8 mouse cellular contexts compared by ENCODE assay signal in genomic region chr3:89730350-89731331, GRCm38 (mm10). TPM values are rescaled to one million over a fixed set of nuclear protein-coding genes. Genes with fewer than 3 reads are reported as not detected.
DNase-seq lines count a peak whose midpoint lies in the region; ATAC-seq and TF ChIP-seq lines count a peak whose summit lies in the region.

No protein-coding gene starts in this region.

- peak overlapping the region; percentile 78 for H3K4me3 ChIP-seq in E14TG2a.4 (replicated peaks; ENCODE audit: low read length)
- peak overlapping the region; percentile 77 for H3K4me3 ChIP-seq in erythroblast, embryonic 14.5 days (replicated peaks)
- peak overlapping the region; percentile 72 for H3K4me3 ChIP-seq in heart, embryonic 12.5 days
- peak overlapping the region; percentile 65 for H3K4me3 ChIP-seq in kidney, embryonic 16.5 days (ENCODE audit: low read length)
- peak overlapping the region; percentile 42 for H3K4me3 ChIP-seq in neural tube, embryonic 13.5 days

- peak; percentile 77 for DNase-seq in brain, embryonic 14.5 days (ENCODE audit: low read depth)
- DNase-seq in lung, adult 18-20 months, result peak; percentile 95 to 96
- peak; percentile 83 for DNase-seq in testis, postnatal 14 days (ENCODE audit: low spot score)

- TF ChIP-seq CTCF in E14TG2a.4 (conservative IDR thresholded peaks at IDR 0.05; ENCODE audit: low read length), result peak; percentile 46
- peak; percentile 30; the same call in 1 of the 2 replicates for TF ChIP-seq CTCF in brain, embryonic 14.5 days (IDR thresholded peaks at IDR 0.05; ENCODE audit: borderline replicate concordance, extremely low read depth, insufficient read depth, insufficient read length)

- H3K9me3 ChIP-seq in E14TG2a.4 (ENCODE audit: low read length), result no peaks in the 10 kb centered on the region
- H3K9me3 ChIP-seq in erythroblast, embryonic 14.5 days (ENCODE audit: control insufficient read depth, low read length), result no peaks in the 10 kb centered on the region
- no peaks in the 10 kb centered on the region for H3K9me3 ChIP-seq in heart, embryonic 12.5 days (replicated peaks)
- no peaks in the 10 kb centered on the region for H3K9me3 ChIP-seq in kidney, embryonic 16.5 days (ENCODE audit: low read length)
- H3K9me3 ChIP-seq in neural tube, embryonic 13.5 days, result no peaks in the 10 kb centered on the region

- peak overlapping the region; percentile 61 for H3K27ac ChIP-seq in heart, embryonic 12.5 days (ENCODE audit: poor library complexity, severe bottlenecking)
- H3K27ac ChIP-seq in kidney, embryonic 16.5 days (ENCODE audit: low read length), result peak overlapping the region; percentile 67
- H3K27ac ChIP-seq in neural tube, embryonic 13.5 days (replicated peaks), result 0 out of 2 replicates have a peak overlapping the region, but pooled peaks have one; percentile 46

- peak overlapping the region; percentile 89 for H3K4me2 ChIP-seq in heart, embryonic 12.5 days
- peak overlapping the region; percentile 62 for H3K4me2 ChIP-seq in kidney, embryonic 16.5 days (replicated peaks; ENCODE audit: low read depth, low read length)
- peak overlapping the region; percentile 59 for H3K4me2 ChIP-seq in neural tube, embryonic 13.5 days

- H3K4me1 ChIP-seq in E14TG2a.4 (replicated peaks; ENCODE audit: low read depth, low read length), result peaks cover 69% of the 10 kb centered on the region
- peaks cover 33% of the 10 kb centered on the region for H3K4me1 ChIP-seq in erythroblast, embryonic 14.5 days (ENCODE audit: control insufficient read depth)
- peaks cover 17% of the 10 kb centered on the region for H3K4me1 ChIP-seq in heart, embryonic 12.5 days (replicated peaks)
- H3K4me1 ChIP-seq in kidney, embryonic 16.5 days (ENCODE audit: insufficient read depth, low read length), result peaks cover 8% of the 10 kb centered on the region
- H3K4me1 ChIP-seq in neural tube, embryonic 13.5 days (replicated peaks), result peaks cover 24% of the 10 kb centered on the region

- H3K36me3 ChIP-seq in E14TG2a.4 (ENCODE audit: insufficient read depth, low read length), result peaks cover 16% of the 10 kb centered on the region
- H3K36me3 ChIP-seq in erythroblast, embryonic 14.5 days (ENCODE audit: control insufficient read depth), result peaks cover 23% of the 10 kb centered on the region
- H3K36me3 ChIP-seq in heart, embryonic 12.5 days, result peaks cover 8% of the 10 kb centered on the region
- H3K36me3 ChIP-seq in kidney, embryonic 16.5 days (ENCODE audit: insufficient read depth, low read length), result peaks cover 3% of the 10 kb centered on the region
- H3K36me3 ChIP-seq in neural tube, embryonic 13.5 days, result peaks cover 3% of the 10 kb centered on the region; the same call in 1 of the 2 replicates

- ATAC-seq in heart, embryonic 12.5 days (ENCODE audit: insufficient number of reproducible peaks, low FRiP score), result peak; percentile 93
- peak; percentile 98 for ATAC-seq in kidney, embryonic 16.5 days (ENCODE audit: low FRiP score, low TSS enrichment)
- peak; percentile 65 for ATAC-seq in neural tube, embryonic 13.5 days (ENCODE audit: low read depth)

- peak overlapping the region; percentile 75 for H3K9ac ChIP-seq in heart, embryonic 12.5 days
- peak overlapping the region; percentile 64 for H3K9ac ChIP-seq in kidney, embryonic 16.5 days (replicated peaks; ENCODE audit: low read length)
- H3K9ac ChIP-seq in neural tube, embryonic 13.5 days, result peak overlapping the region; percentile 57

- no peak for TF ChIP-seq POLR2A in brain, embryonic 14.5 days (IDR thresholded peaks at IDR 0.05; ENCODE audit: borderline replicate concordance, extremely low read depth, insufficient read depth, insufficient read length, poor library complexity, severe bottlenecking)

- no peaks in the 10 kb centered on the region for H3K27me3 ChIP-seq in E14TG2a.4 (ENCODE audit: insufficient read depth, low read length)
- no peaks in the 10 kb centered on the region for H3K27me3 ChIP-seq in erythroblast, embryonic 14.5 days (ENCODE audit: control insufficient read depth)
- H3K27me3 ChIP-seq in heart, embryonic 12.5 days (replicated peaks), result no peaks in the 10 kb centered on the region
- H3K27me3 ChIP-seq in kidney, embryonic 16.5 days (ENCODE audit: insufficient read depth, low read length), result no peaks in the 10 kb centered on the region
- no peaks in the 10 kb centered on the region for H3K27me3 ChIP-seq in neural tube, embryonic 13.5 days

- 2% methylated on average over 32 of the region's 32 CpGs for WGBS in heart, embryonic 12.5 days
- 2% methylated on average over 32 of the region's 32 CpGs for WGBS in kidney, embryonic 16.5 days
- WGBS in neural tube, embryonic 13.5 days, result 2% methylated on average over 32 of the region's 32 CpGs

RNA-seq across cellular contexts. Expression of gene Adar, which starts 15.8 kb away (rescaled TPM):
- polyA plus RNA-seq in brain, embryonic 14.5 days (2012; rRNA removed), result 72.0 and 78.2 TPM in 2 replicates
- 0.41 and 0.67 TPM in 2 replicates for polyA plus RNA-seq in erythroblast, embryonic 14.5 days (2012)
- 11.6 and 11.7 TPM in 2 replicates for polyA plus RNA-seq in heart, embryonic 12.5 days (2016; fragmentation: Nextera tagmentation; extraction: Ambion mirVana)
- polyA plus RNA-seq in kidney, embryonic 16.5 days (2015; fragmentation: Nextera tagmentation; extraction: Ambion mirVana), result 12.3 and 12.4 TPM in 2 replicates
- 18.4 and 20.2 TPM in 2 replicates for polyA plus RNA-seq in neural tube, embryonic 13.5 days (2015; fragmentation: Nextera tagmentation; extraction: Ambion mirVana)

RNA-seq across cellular contexts. Expression of gene Chrnb2, which starts 33.8 kb away (rescaled TPM):
- 50.3 and 53.7 TPM in 2 replicates for polyA plus RNA-seq in brain, embryonic 14.5 days (2012; rRNA removed)
- polyA plus RNA-seq in erythroblast, embryonic 14.5 days (2012), result 0.01 TPM in 2 replicates
- polyA plus RNA-seq in heart, embryonic 12.5 days (2016; fragmentation: Nextera tagmentation; extraction: Ambion mirVana), result 0.32 and 0.36 TPM in 2 replicates
- 0.40 and 0.86 TPM in 2 replicates for polyA plus RNA-seq in kidney, embryonic 16.5 days (2015; fragmentation: Nextera tagmentation; extraction: Ambion mirVana)
- 27.0 and 27.4 TPM in 2 replicates for polyA plus RNA-seq in neural tube, embryonic 13.5 days (2015; fragmentation: Nextera tagmentation; extraction: Ambion mirVana)

RNA-seq across cellular contexts. Expression of gene Ube2q1, which starts 42.8 kb away (rescaled TPM):
- 45.1 and 61.2 TPM in 2 replicates for polyA plus RNA-seq in brain, embryonic 14.5 days (2012; rRNA removed)
- 0.62 and 0.69 TPM in 2 replicates for polyA plus RNA-seq in erythroblast, embryonic 14.5 days (2012)
- 13.4 and 14.4 TPM in 2 replicates for polyA plus RNA-seq in heart, embryonic 12.5 days (2016; fragmentation: Nextera tagmentation; extraction: Ambion mirVana)
- 9.8 and 11.5 TPM in 2 replicates for polyA plus RNA-seq in kidney, embryonic 16.5 days (2015; fragmentation: Nextera tagmentation; extraction: Ambion mirVana)
- 14.3 and 15.2 TPM in 2 replicates for polyA plus RNA-seq in neural tube, embryonic 13.5 days (2015; fragmentation: Nextera tagmentation; extraction: Ambion mirVana)

Comparison
In these comparisons a context has a peak if more than half of its experiments do, and no peak if none do; other contexts are left out.
1. Peak in every context shown above with its lines: DNase-seq, ATAC-seq, H3K4me3 ChIP-seq and H3K27ac ChIP-seq.
2. RNA of gene Chrnb2, which starts 33.8 kb away (polyA plus RNA-seq): 50.3 to 53.7 TPM in brain, embryonic 14.5 days and 27.0 to 27.4 TPM in neural tube, embryonic 13.5 days; 0.40 to 0.86 TPM in kidney, embryonic 16.5 days, 0.32 to 0.36 TPM in heart, embryonic 12.5 days and 0.01 TPM in erythroblast, embryonic 14.5 days; every median in the first group is over 10 times any median in the second.